ENCODE assay signal across 8 mouse cellular contexts in genomic region chr16:32507407-32507806, GRCm38 (mm10). TPM values are rescaled to one million over a fixed set of nuclear protein-coding genes. Genes with fewer than 3 reads are reported as not detected.
DNase-seq lines count a peak whose midpoint lies in the region; TF ChIP-seq lines count a peak whose summit lies in the region.
"Had no signal": no experiment of that assay in that cellular context is flagged by ENCODE, and none has a peak within 500 bp of the region (broad histone marks: within the 10 kb centered on the region; RNA-seq: fewer than 3 reads in every experiment).

No protein-coding gene starts in this region.

- intact Hi-C loops in heart, postnatal 36 days (cut with DNase I): loop anchor here (2.0 kb wide), 1 partner anchor 129 kb away; no protein-coding TSS in a partner anchor

- H3K4me1 ChIP-seq in lung, adult 2 months (ENCODE audit: control insufficient read depth, insufficient read depth, low read length): no peaks in the 10 kb centered on the region; the same call in 1 of the 2 replicates

- peak; percentile 43 for DNase-seq in ovary, postnatal 14 days (ENCODE audit: low spot score)
- DNase-seq in ovary, adult 18-20 months (ENCODE audit: low spot score): no peak
- DNase-seq in adrenal gland, adult 18-20 months (ENCODE audit: low spot score in 2 of 2): peak; percentile 56 to 64
- DNase-seq in embryo, embryonic 9.5 days (ENCODE audit: extremely low spot score): peak; percentile 78
- DNase-seq in heart, postnatal 36 days: peak; percentile 52 to 64
- DNase-seq in lung, adult 2 months: peak; percentile 48
- peak; percentile 48 to 73 for DNase-seq in spleen, adult 18-20 months

- H3K4me3 ChIP-seq in lung, adult 2 months (replicated peaks; ENCODE audit: extremely low read depth, low read depth, low read length): no peak overlapping the region

- peak; percentile 81 for TF ChIP-seq CTCF in lung, adult 2 months (IDR thresholded peaks at IDR 0.05; ENCODE audit: insufficient read depth, low read length)

- TF ChIP-seq POLR2A in lung, adult 2 months (IDR thresholded peaks at IDR 0.05; ENCODE audit: borderline replicate concordance, extremely low read depth, low read depth, low read length): no peak

- WGBS in lung, adult 2 months: 16% methylated on average over 9 of the region's 9 CpGs

RNA-seq across cellular contexts. Expression of gene Zdhhc19, which starts 11.3 kb away (rescaled TPM):
- not detected for total RNA-seq in adrenal gland, adult 18-20 months (2021)
- not detected for total RNA-seq in heart, postnatal 36 days (2021)
- not detected in 2 replicates for polyA plus RNA-seq in lung, adult 2 months (2012; rRNA removed)
- total RNA-seq: gastrocnemius, postnatal 36 days had no signal

RNA-seq across cellular contexts. Expression of gene Slc51a, which starts 19.7 kb away (rescaled TPM):
- total RNA-seq in adrenal gland, adult 18-20 months (2021): not detected
- under 1 TPM; 0.38 to 0.44 TPM for total RNA-seq in heart, postnatal 36 days (2021)
- polyA plus RNA-seq in lung, adult 2 months (2012; rRNA removed): 0.11 and 0.17 TPM in 2 replicates
- total RNA-seq: gastrocnemius, postnatal 36 days had no signal
